Mouse (Mus musculus) monocyte, adult 2 months (primary cell): Measurements from ENCODE around the gene Dars.

ENCODE experiments used
- DNase-seq, 2 experiments: peaks; one replicate each; pipeline ENCODE4 v3.0.0; 2022; ENCODE audit warnings: low spot score in 2 of 2, low read depth in 1 of 2

Dars gene

GRCm38 (mm10) chr1:128424928-128425327 lies 7.8 kb upstream of the Dars start:
- no peak for DNase-seq

- DNase-seq: no peak
Measured at GRCm38 (mm10) chr1:128417533-128417888, 343 bp upstream of the Dars start.

- no peak for DNase-seq
Measured at GRCm38 (mm10) chr1:128411141-128411540, 6.0 kb downstream of the Dars start.

GRCm38 (mm10) chr1:128406846-128407245 lies 10.3 kb downstream of the Dars start:
- DNase-seq: no peak

- DNase-seq: no peak
Measured at GRCm38 (mm10) chr1:128405675-128406074, 11.5 kb downstream of the Dars start.

GRCm38 (mm10) chr1:128405041-128405481 lies 12.1 kb downstream of the Dars start:
- no peak for DNase-seq

- DNase-seq: no peak
Measured at GRCm38 (mm10) chr1:128400926-128401325, 16.2 kb downstream of the Dars start.

GRCm38 (mm10) chr1:128399941-128400915 lies 16.9 kb downstream of the Dars start:
- DNase-seq: no peak

GRCm38 (mm10) chr1:128398738-128399445 lies 18.3 kb downstream of the Dars start:
- DNase-seq: no peak

- no peak for DNase-seq
Measured at GRCm38 (mm10) chr1:128394657-128395056, 22.5 kb downstream of the Dars start.

- no peak for DNase-seq
Measured at GRCm38 (mm10) chr1:128392382-128392781, 24.8 kb downstream of the Dars start.

- DNase-seq: peak in 1 of 2 experiments; percentile 3
Measured at GRCm38 (mm10) chr1:128386487-128386886, 30.7 kb downstream of the Dars start.

GRCm38 (mm10) chr1:128376841-128377240 lies 40.3 kb downstream of the Dars start:
- DNase-seq: no peak

- DNase-seq: no peak
Measured at GRCm38 (mm10) chr1:128372143-128372860, 44.9 kb downstream of the Dars start.

- DNase-seq: no peak
Measured at GRCm38 (mm10) chr1:128368732-128369441, 48.3 kb downstream of the Dars start.

- DNase-seq: no peak
Measured at GRCm38 (mm10) chr1:128360601-128361000, 56.6 kb downstream of the Dars start.

- DNase-seq: peak; percentile 82 to 87
Measured at GRCm38 (mm10) chr1:128359554-128360376, 57.4 kb downstream of the Dars start, which contains the start of gene Mcm6. Gene Mcm6, minus strand, starts transcription at chr1:128359664.

- DNase-seq: no peak
Measured at GRCm38 (mm10) chr1:128358916-128359553, 58.1 kb downstream of the Dars start.

GRCm38 (mm10) chr1:128358276-128358675 lies 58.9 kb downstream of the Dars start:
- no peak for DNase-seq
